Mouse (Mus musculus): ENCODE data around the gene Tssk1.

Tssk1 gene

GRCm38 (mm10) chr16:17896091-17896490 is 2.1 kb downstream of the Tssk1 start:
- DNase-seq (ENCODE audit: low read depth, low spot score) = no peak

DNA sequence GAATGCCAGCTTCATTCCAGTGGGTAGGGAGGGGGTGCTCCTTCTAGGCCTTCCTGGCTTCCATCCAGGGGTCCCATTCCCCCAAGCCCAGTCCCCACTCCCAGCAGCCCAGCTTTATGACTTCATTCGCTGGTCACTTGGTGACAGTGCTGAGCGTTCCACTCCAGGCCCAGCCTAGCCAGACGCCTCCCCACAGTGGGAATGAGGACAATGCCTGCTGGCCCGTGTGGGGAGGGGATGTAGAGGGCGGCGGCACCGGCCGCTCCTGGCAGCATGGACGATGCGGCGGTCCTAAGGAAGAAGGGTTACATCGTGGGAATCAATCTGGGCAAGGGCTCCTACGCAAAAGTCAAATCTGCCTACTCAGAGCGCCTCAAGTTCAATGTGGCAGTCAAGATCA is 4.4 kb downstream of the Tssk1 start, which contains the start of the genes Dgcr2 and Tssk2:
Gene Dgcr2, minus strand, starts transcription at position 101 of the 400 bp plus-strand sequence.
Gene Tssk2, plus strand, starts transcription at position 176 of the 400 bp plus-strand sequence.
- no peak for DNase-seq (ENCODE audit: low read depth, low spot score)

- DNase-seq (ENCODE audit: low read depth, low spot score) = peak; percentile 94
Measured at GRCm38 (mm10) chr16:17911052-17911595, 17.1 kb downstream of the Tssk1 start, which contains the start of gene Ess2. Ess2 (minus strand) TSS chr16:17911348.

GRCm38 (mm10) chr16:17914307-17915249 is 20.6 kb downstream of the Tssk1 start, which contains the start of gene Gsc2:
Gsc2 (minus strand) TSS chr16:17915059.
- DNase-seq (ENCODE audit: low read depth, low spot score) = no peak

GRCm38 (mm10) chr16:17920586-17920985 is 26.6 kb downstream of the Tssk1 start:
- no peak for DNase-seq (ENCODE audit: low read depth, low spot score)

DNA sequence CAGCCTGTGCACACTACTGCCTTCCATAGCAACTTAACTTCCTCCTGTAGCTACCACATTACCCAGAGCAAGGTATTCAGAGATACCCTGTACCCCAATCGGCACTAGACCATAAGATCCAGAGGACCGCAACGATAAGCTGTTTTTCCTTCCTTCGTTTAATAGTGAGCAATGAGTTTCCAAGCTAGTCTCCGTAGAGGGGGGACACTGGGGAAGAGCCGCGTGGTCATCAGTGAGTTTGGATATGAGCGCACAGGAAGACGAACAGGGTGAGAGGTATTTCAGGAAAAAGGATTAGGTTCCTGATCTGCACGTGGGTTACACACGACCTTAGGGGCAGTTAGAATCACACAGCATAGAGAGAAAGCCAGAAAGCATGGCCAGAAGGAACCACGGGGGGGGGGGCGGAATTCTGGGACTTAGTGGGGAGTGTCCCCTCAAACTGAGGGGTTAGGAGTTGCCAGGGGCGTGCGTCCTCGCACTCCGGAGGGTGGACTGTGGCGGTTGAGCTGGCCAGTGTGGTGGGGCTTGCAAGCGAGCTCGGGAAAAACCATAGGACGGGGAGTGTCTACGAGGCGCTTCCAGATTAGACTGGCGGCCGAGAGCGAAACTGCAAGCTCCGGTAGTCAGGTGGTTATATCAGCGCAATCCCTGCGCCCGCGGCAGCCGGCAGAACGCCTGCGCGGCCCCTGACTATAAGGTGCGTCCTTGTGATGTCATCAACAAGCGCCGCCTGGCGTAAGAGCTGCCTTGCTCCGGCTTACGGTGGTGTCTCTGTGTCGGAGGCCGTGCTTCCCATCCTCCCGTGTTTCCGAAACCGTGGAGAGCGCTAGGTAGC is 27.5 kb downstream of the Tssk1 start:
- peak; percentile 98 for DNase-seq (ENCODE audit: low read depth, low spot score)

- no peak for DNase-seq (ENCODE audit: low read depth, low spot score)
Measured at GRCm38 (mm10) chr16:17922163-17922538, 28.1 kb downstream of the Tssk1 start.

DNA sequence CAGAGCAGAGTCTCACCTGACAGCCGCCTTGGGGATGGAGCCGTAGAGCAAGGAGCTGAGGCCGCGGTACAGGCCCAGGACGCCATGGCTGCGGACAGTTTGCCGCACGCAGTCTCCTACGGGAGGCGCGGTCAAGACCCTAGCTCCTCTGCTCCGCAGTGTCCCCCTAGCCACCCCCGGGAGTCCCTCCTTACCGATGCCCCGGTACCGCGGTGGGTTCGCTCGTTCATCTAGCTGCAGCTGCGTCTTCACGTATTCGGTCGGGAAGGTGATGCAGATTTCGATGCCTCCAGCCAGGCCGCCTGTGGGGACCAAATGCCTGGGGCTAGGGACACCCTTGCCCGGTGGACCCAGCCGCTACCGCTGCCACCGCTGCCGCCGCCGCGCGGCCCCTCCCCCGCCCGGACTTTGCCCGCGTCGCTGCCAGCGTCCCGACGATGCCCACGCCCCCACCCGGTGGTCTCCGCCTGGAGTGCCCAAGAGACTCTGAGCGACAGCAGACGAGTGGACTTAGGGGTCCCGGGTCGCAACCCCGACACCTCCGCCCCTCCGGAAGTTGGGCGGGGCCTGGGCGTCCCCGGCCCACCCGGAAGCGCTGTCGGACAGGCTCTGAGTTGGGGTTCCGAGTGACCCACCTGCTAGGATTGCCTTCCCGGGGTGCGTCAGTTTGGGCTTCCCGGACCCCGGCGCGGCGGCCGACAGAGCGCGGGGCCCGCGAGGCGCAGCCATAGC is 33.5 kb downstream of the Tssk1 start:
- no peak for DNase-seq (ENCODE audit: low read depth, low spot score)

DNA sequence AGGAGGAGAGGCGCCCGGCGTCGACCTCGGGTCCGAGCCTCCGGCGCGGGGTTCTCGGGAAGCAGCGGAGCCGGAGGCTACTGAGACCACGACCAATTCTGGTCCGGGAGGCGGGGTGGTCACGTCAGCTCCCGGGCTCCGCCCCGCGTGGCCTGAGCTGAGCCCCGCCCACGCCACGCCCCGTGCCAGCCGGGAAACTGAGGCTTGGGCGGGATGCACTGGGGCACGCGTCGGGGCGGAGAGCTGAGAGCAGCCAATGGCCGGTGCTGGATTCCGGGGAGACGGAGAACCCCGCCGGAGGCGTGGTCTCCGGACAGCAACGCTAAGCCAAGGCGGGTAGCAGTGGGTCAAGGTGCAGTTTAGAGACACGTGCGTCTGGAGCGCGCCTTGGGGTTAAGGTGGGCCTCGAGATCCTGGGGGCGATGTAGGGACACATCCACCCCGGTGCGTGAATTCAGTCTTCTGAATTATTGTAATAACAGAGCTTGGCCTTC is 34.1 kb downstream of the Tssk1 start, which contains the start of gene Slc25a1:
Gene Slc25a1, minus strand, starts transcription at position 133 of the 494 bp plus-strand sequence.
- DNase-seq (ENCODE audit: low read depth, low spot score) = no peak

GRCm38 (mm10) chr16:17928627-17929104 is 34.6 kb downstream of the Tssk1 start:
- peak; percentile 52 for DNase-seq (ENCODE audit: low read depth, low spot score)

DNA sequence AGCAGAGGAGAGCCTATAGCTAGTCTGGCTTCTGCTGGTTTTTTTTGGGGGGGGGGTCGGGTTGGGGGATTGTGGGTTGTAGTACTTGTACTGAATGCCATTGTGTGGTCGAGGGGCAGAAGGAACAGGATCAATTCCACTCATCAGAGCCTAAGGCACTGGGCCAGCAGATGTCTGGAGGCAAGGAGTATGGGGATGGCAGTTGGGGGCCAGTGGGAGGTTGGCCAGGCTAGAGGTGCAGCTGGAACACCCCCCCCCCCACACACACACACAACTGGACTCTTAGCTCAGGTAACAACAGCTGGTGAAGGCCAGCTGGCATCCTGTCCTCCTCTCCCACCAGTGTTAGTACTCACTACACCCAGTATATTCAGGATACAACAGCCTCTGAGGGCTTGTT is 35.2 kb downstream of the Tssk1 start:
- no peak for DNase-seq (ENCODE audit: low read depth, low spot score)

- no peak for DNase-seq (ENCODE audit: low read depth, low spot score)
Measured at GRCm38 (mm10) chr16:17929631-17930030, 35.6 kb downstream of the Tssk1 start.

DNA sequence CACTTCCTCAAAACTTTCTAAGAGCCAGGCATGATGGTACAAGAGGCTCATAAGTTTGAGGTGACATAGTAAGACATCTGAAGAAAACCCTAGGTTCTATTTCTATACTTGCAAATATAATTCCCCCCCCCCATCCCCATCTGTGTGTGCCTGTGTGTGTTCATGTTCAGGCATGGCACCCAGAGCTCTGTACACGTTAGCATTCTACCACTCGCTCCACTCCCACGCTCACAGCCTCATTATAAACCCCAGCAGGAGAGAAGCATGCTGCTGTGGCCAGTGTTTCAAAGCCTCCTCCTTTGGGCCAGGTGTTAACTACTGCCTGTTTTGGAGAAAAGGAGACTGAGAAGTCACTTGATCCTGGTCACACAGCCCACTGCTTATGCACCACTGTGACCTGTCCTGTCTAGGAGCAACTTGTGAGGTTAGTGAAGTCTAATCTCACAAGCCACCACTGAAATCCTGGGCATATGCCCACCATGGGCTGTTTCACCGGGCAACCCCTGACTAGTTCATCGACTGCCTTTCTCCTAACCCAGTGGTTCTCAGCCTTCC is 38.0 kb downstream of the Tssk1 start:
- DNase-seq (ENCODE audit: low read depth, low spot score) = no peak

DNA sequence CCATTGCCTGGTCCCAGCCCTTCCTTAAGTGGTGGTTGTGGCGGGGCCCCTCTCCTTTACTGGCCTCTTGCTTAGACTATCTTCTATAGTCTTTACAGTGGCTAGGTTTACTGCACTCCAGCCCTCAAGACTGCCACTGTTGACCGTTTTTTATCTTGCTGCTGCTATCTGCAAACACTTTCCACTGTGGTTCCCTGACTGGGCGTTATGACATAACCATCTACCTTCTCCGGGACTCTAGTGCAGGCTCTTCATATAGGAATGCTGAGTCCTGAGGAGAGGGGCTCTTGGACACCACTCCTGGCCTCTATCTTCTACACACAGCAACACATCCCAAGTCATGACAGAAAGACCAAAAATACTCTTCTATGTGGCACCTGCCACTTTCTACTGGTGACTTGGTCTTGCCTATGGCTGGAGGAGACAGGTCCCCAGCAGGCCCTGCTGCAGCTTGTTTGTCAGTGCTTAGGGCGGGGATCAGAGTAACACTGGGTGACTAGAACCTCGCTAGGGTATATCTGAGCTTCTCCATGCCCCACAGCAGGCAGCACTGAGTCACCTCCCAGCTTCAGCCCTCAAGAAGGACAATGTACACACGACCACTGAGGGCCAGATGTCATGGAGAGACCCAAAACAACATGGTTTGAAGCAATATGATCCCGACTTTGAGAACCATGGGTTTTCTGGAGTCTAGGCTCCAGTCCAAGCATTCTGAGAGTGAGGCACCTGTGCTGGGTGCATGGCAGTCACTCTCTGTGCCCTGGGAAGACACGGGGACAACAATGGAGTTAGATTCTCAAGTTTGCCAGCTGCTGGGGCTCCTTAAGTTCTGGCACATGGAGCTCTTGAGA is 39.8 kb downstream of the Tssk1 start:
- no peak for DNase-seq (ENCODE audit: low read depth, low spot score)

GRCm38 (mm10) chr16:17934445-17934910 is 40.5 kb downstream of the Tssk1 start:
- DNase-seq (ENCODE audit: low read depth, low spot score) = no peak

GRCm38 (mm10) chr16:17936776-17937175 is 42.8 kb downstream of the Tssk1 start:
- no peak for DNase-seq (ENCODE audit: low read depth, low spot score)

DNA sequence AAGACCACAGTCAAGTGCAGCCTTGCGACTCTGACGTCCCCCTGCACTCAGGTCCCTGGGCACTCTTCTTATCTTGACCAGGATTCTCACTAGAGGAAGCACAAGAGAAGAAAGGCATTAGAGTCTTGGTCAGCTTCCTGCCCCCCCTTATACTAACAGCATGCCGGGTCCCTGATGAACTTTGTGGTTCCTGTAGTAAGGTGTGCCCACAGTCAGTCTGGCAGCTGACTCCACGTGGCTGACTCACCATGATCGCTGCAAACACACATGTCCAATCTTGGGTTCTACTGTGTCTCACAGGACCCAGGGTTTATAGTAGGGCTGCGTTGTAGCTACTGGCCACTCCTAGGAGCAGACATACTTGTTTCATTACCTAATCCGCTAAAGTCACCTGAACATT is 44.2 kb downstream of the Tssk1 start:
- DNase-seq (ENCODE audit: low read depth, low spot score) = no peak

DNA sequence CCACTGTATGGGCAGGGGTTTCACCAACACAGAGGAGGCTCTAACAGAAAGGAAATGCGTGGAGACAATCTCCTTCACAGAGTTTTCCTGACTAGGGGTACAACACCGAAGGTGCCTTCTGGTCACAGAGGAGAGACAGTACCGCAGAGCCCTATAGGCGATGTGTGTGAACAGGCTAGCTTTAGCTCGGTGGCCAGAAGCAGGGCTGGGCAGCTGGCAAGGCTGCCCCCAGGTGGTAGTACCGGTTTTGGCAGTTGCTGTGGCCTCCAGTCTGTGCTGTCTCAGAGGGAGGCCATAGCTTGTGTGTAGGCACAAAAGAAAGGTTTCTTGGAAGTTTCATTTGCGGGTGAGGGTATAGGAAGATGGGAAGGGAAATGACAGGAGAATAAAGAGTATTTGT is 44.8 kb downstream of the Tssk1 start:
- no peak for DNase-seq (ENCODE audit: low read depth, low spot score)

- no peak for DNase-seq (ENCODE audit: low read depth, low spot score)
Measured at GRCm38 (mm10) chr16:17939255-17939751, 45.3 kb downstream of the Tssk1 start.
